Mouse (Mus musculus): ENCODE data around the gene Atp8b4.
"Not testable (repeated sequence)": the region's sequence is repeated elsewhere in the genome, so short reads cannot be mapped to it uniquely, and the experiment has no call there.

The Atp8b4 gene

GRCm38 (mm10) chr2:126524271-126524670 is 23.8 kb upstream of the Atp8b4 start:
- H3K4me1 ChIP-seq (replicated peaks; ENCODE audit: low read depth, low read length) = peaks cover 44% of the 10 kb centered on the region
- no peak overlapping the region for H3K4me3 ChIP-seq (replicated peaks; ENCODE audit: low read length)
- TF ChIP-seq POU5F1 (IDR thresholded peaks at IDR 0.05; ENCODE audit: borderline replicate concordance, low read length) (no peak), NANOG (IDR thresholded peaks at IDR 0.05; ENCODE audit: borderline replicate concordance, low read length) (no peak)

GRCm38 (mm10) chr2:126523101-126523745 is 22.7 kb upstream of the Atp8b4 start:
- H3K4me3 ChIP-seq (replicated peaks; ENCODE audit: low read length); H3K27me3 ChIP-seq (ENCODE audit: insufficient read depth, low read length); H3K36me3 ChIP-seq (ENCODE audit: insufficient read depth, low read length): not testable (repeated sequence)
- H3K4me1 ChIP-seq (replicated peaks; ENCODE audit: low read depth, low read length) = peaks cover 44% of the 10 kb centered on the region
- peaks cover 27% of the 10 kb centered on the region for H3K9me3 ChIP-seq (ENCODE audit: low read length)

More at GRCm38 (mm10) chr2:126524271-126524670, 23.8 kb upstream of the Atp8b4 start:
- Histone ChIP-seq H3K27me3 (ENCODE audit: insufficient read depth, low read length) (no peaks in the 10 kb centered on the region), H3K36me3 (ENCODE audit: insufficient read depth, low read length) (no peaks in the 10 kb centered on the region), H3K9me3 (ENCODE audit: low read length) (peaks cover 34% of the 10 kb centered on the region)

GRCm38 (mm10) chr2:126522056-126522455 is 21.6 kb upstream of the Atp8b4 start:
- Histone ChIP-seq H3K27me3 (ENCODE audit: insufficient read depth, low read length) (no peaks in the 10 kb centered on the region), H3K36me3 (ENCODE audit: insufficient read depth, low read length) (no peaks in the 10 kb centered on the region), H3K9me3 (ENCODE audit: low read length) (peaks cover 16% of the 10 kb centered on the region), H3K4me1 (replicated peaks; ENCODE audit: low read depth, low read length) (peaks cover 44% of the 10 kb centered on the region), H3K4me3 (replicated peaks; ENCODE audit: low read length) (no peak overlapping the region)
- TF ChIP-seq NANOG (IDR thresholded peaks at IDR 0.05; ENCODE audit: borderline replicate concordance, low read length) = no peak
- no peak for TF ChIP-seq POU5F1 (IDR thresholded peaks at IDR 0.05; ENCODE audit: borderline replicate concordance, low read length)

GRCm38 (mm10) chr2:126521471-126521870 is 21.0 kb upstream of the Atp8b4 start:
- no peak overlapping the region for H3K4me3 ChIP-seq (replicated peaks; ENCODE audit: low read length)
- no peak for TF ChIP-seq NANOG (IDR thresholded peaks at IDR 0.05; ENCODE audit: borderline replicate concordance, low read length)
- no peak for TF ChIP-seq POU5F1 (IDR thresholded peaks at IDR 0.05; ENCODE audit: borderline replicate concordance, low read length)
- TF ChIP-seq CTCF (conservative IDR thresholded peaks at IDR 0.05; ENCODE audit: low read length) = no peak
- peaks cover 44% of the 10 kb centered on the region for H3K4me1 ChIP-seq (replicated peaks; ENCODE audit: low read depth, low read length)
- H3K36me3 ChIP-seq (ENCODE audit: insufficient read depth, low read length) = no peaks in the 10 kb centered on the region
- no peaks in the 10 kb centered on the region for H3K27me3 ChIP-seq (ENCODE audit: insufficient read depth, low read length)
- H3K9me3 ChIP-seq (ENCODE audit: low read length) = peaks cover 10% of the 10 kb centered on the region; the same call in 1 of the 2 replicates

GRCm38 (mm10) chr2:126520828-126521227 is 20.4 kb upstream of the Atp8b4 start:
- Histone ChIP-seq H3K9me3 (ENCODE audit: low read length) (peaks cover 4% of the 10 kb centered on the region; the same call in 1 of the 2 replicates), H3K27me3 (ENCODE audit: insufficient read depth, low read length) (no peaks in the 10 kb centered on the region), H3K36me3 (ENCODE audit: insufficient read depth, low read length) (no peaks in the 10 kb centered on the region), H3K4me3 (replicated peaks; ENCODE audit: low read length) (no peak overlapping the region), H3K4me1 (replicated peaks; ENCODE audit: low read depth, low read length) (peaks cover 44% of the 10 kb centered on the region)
- TF ChIP-seq POU5F1 (IDR thresholded peaks at IDR 0.05; ENCODE audit: borderline replicate concordance, low read length) = no peak
- TF ChIP-seq CTCF (conservative IDR thresholded peaks at IDR 0.05; ENCODE audit: low read length) = peak; percentile 71
- no peak for TF ChIP-seq NANOG (IDR thresholded peaks at IDR 0.05; ENCODE audit: borderline replicate concordance, low read length)

GRCm38 (mm10) chr2:126519872-126520581 is 19.6 kb upstream of the Atp8b4 start:
- Histone ChIP-seq H3K9me3 (ENCODE audit: low read length) (no peaks in the 10 kb centered on the region), H3K36me3 (ENCODE audit: insufficient read depth, low read length) (no peaks in the 10 kb centered on the region), H3K27me3 (ENCODE audit: insufficient read depth, low read length) (no peaks in the 10 kb centered on the region), H3K4me1 (replicated peaks; ENCODE audit: low read depth, low read length) (peaks cover 40% of the 10 kb centered on the region), H3K4me3 (replicated peaks; ENCODE audit: low read length) (no peak overlapping the region)
- no peak for TF ChIP-seq POU5F1 (IDR thresholded peaks at IDR 0.05; ENCODE audit: borderline replicate concordance, low read length)

GRCm38 (mm10) chr2:126515069-126515826 is 14.8 kb upstream of the Atp8b4 start:
- no peaks in the 10 kb centered on the region for H3K36me3 ChIP-seq (ENCODE audit: insufficient read depth, low read length)
- no peak overlapping the region for H3K4me3 ChIP-seq (replicated peaks; ENCODE audit: low read length)
- 0 out of 2 replicates have a peak, but pooled peaks cover 3% of the 10 kb centered on the region for H3K4me1 ChIP-seq (replicated peaks; ENCODE audit: low read depth, low read length)
- no peaks in the 10 kb centered on the region for H3K27me3 ChIP-seq (ENCODE audit: insufficient read depth, low read length)
- peaks cover 20% of the 10 kb centered on the region for H3K9me3 ChIP-seq (ENCODE audit: low read length)
- TF ChIP-seq POU5F1 (IDR thresholded peaks at IDR 0.05; ENCODE audit: borderline replicate concordance, low read length) (no peak), CTCF (conservative IDR thresholded peaks at IDR 0.05; ENCODE audit: low read length) (no peak), NANOG (IDR thresholded peaks at IDR 0.05; ENCODE audit: borderline replicate concordance, low read length) (no peak)

- H3K4me1 ChIP-seq (replicated peaks; ENCODE audit: low read depth, low read length) = peaks cover 3% of the 10 kb centered on the region
- H3K27me3 ChIP-seq (ENCODE audit: insufficient read depth, low read length) = no peaks in the 10 kb centered on the region
- H3K9me3 ChIP-seq (ENCODE audit: low read length) = peaks cover 21% of the 10 kb centered on the region
- no peak overlapping the region for H3K4me3 ChIP-seq (replicated peaks; ENCODE audit: low read length)
- no peak for TF ChIP-seq CTCF (conservative IDR thresholded peaks at IDR 0.05; ENCODE audit: low read length)
- no peak for TF ChIP-seq POU5F1 (IDR thresholded peaks at IDR 0.05; ENCODE audit: borderline replicate concordance, low read length)
- TF ChIP-seq NANOG (IDR thresholded peaks at IDR 0.05; ENCODE audit: borderline replicate concordance, low read length) = no peak
- no peaks in the 10 kb centered on the region for H3K36me3 ChIP-seq (ENCODE audit: insufficient read depth, low read length)
Measured at GRCm38 (mm10) chr2:126508228-126508627, 7.8 kb upstream of the Atp8b4 start.
